Mouse (Mus musculus) forebrain, embryonic 11.5 days (tissue): ENCODE data around the gene Cdh12. TPM values are rescaled to one million over a fixed set of nuclear protein-coding genes. Genes with fewer than 3 reads are reported as not detected.
A peak's percentile ranks its signal among the peaks of the same experiment; 100 is the strongest.

Experiments
- ATAC-seq: fragments of 200-750 bp; cut with Nextera tagmentation; replicated peaks from 2 replicates; pipeline ENCODE4 v1.8.0; 2017; ENCODE audit warnings: moderate TSS enrichment; ENCODE audit not compliant: low FRiP score
- DNase-seq: peaks from one replicate; pipeline ENCODE4 v3.0.0-alpha.2; 2017; ENCODE audit warnings: low spot score
- H3K27ac ChIP-seq: fragments of 300-500 bp; sonication (generic); 2 replicates; pipeline ENCODE4 v1.5.1; 2014; ENCODE audit warnings: low read depth, low read length
- H3K27me3 ChIP-seq: fragments of 300-500 bp; sonication (generic); 2 replicates; pipeline ENCODE4 v1.6.1; 2014; ENCODE audit warnings: mild to moderate bottlenecking, low read length, mixed read lengths; ENCODE audit not compliant: control insufficient read depth, insufficient read depth
- H3K36me3 ChIP-seq: fragments of 300-500 bp; sonication (generic); 2 replicates; pipeline ENCODE4 v1.6.1; 2014; ENCODE audit warnings: mild to moderate bottlenecking, low read length, moderate library complexity, mixed read lengths; ENCODE audit not compliant: control insufficient read depth, insufficient read depth
- H3K4me1 ChIP-seq: fragments of 300-500 bp; sonication (generic); replicated peaks from 2 replicates; pipeline ENCODE4 v1.6.1; 2014; ENCODE audit warnings: low read length, mixed read lengths; ENCODE audit not compliant: control insufficient read depth, insufficient read depth
- H3K4me2 ChIP-seq: fragments of 300-500 bp; sonication (generic); 2 replicates; pipeline ENCODE4 v1.6.1; 2014; ENCODE audit warnings: low read depth, mild to moderate bottlenecking, low read length, moderate library complexity, mixed read lengths; ENCODE audit not compliant: severe bottlenecking
- H3K4me3 ChIP-seq: fragments of 300-500 bp; sonication (generic); 2 replicates; pipeline ENCODE4 v1.5.1; 2014; ENCODE audit warnings: low read depth, low read length
- H3K9ac ChIP-seq: fragments of 300-500 bp; sonication (generic); 2 replicates; pipeline ENCODE4 v1.6.1; 2014; ENCODE audit warnings: low read length
- H3K9me3 ChIP-seq: fragments of 300-500 bp; sonication (generic); 2 replicates; pipeline ENCODE4 v1.6.1; 2016; ENCODE audit warnings: low read length, mixed read lengths; ENCODE audit not compliant: control insufficient read depth
- WGBS: fragments of 180-500 bp; shearing (Covaris S2); extraction: QIAGEN DNeasy Blood & Tissue Kit; methylation state at CpG from one replicate; pipeline ENCODE4 v1.1.7; 2014; 5-methylcytosine and 5-hydroxymethylcytosine counted together
- polyA plus RNA-seq: library from polyadenylated mRNA; unstranded; fragments of >200 nt; fragmentation: Nextera tagmentation; extraction: Ambion mirVana; gene quantifications from 2 replicates; pipeline ENCODE4 v1.2.1, GENCODE M21; 2014

The Cdh12 gene
- polyA plus RNA-seq, 1 experiment from 2014 or later = 0.17 TPM

- no peak for ATAC-seq
- no peaks in the 10 kb centered on the region for H3K27me3 ChIP-seq
Observed at GRCm38 (mm10) chr15:20902568-20902967, 453.5 kb downstream of the Cdh12 start.

GRCm38 (mm10) chr15:20928221-20928620, 479.2 kb downstream of the Cdh12 start:
- no peaks in the 10 kb centered on the region for H3K36me3 ChIP-seq
- no peaks in the 10 kb centered on the region for H3K27me3 ChIP-seq
- H3K9ac ChIP-seq = no peak overlapping the region
- H3K27ac ChIP-seq = no peak overlapping the region
- H3K9me3 ChIP-seq = no peaks in the 10 kb centered on the region
- DNase-seq = no peak
- no peak for ATAC-seq
- no peaks in the 10 kb centered on the region for H3K4me1 ChIP-seq
- H3K4me3 ChIP-seq = no peak overlapping the region
- H3K4me2 ChIP-seq = no peak overlapping the region

More at GRCm38 (mm10) chr15:20902568-20902967, 453.5 kb downstream of the Cdh12 start:
- no peak overlapping the region for H3K4me3 ChIP-seq
- no peak overlapping the region for H3K9ac ChIP-seq
- H3K4me2 ChIP-seq = no peak overlapping the region
- no peak for DNase-seq
- no peaks in the 10 kb centered on the region for H3K4me1 ChIP-seq
- WGBS = 78% methylated on average over 3 of the region's 3 CpGs
- no peak overlapping the region for H3K27ac ChIP-seq
- H3K36me3 ChIP-seq = no peaks in the 10 kb centered on the region
- no peaks in the 10 kb centered on the region for H3K9me3 ChIP-seq

- ATAC-seq (no peak), DNase-seq (no peak)
- Histone ChIP-seq H3K36me3 (no peaks in the 10 kb centered on the region), H3K9me3 (no peaks in the 10 kb centered on the region), H3K4me3 (no peak overlapping the region), H3K9ac (no peak overlapping the region), H3K27me3 (no peaks in the 10 kb centered on the region), H3K27ac (no peak overlapping the region), H3K4me1 (no peaks in the 10 kb centered on the region), H3K4me2 (no peak overlapping the region)
Observed at GRCm38 (mm10) chr15:20944000-20944399, 494.9 kb downstream of the Cdh12 start.

- ATAC-seq (peak; percentile 70), DNase-seq (no peak)
- Histone ChIP-seq H3K36me3 (no peaks in the 10 kb centered on the region), H3K4me3 (no peak overlapping the region), H3K4me2 (no peak overlapping the region), H3K9me3 (no peaks in the 10 kb centered on the region), H3K27ac (no peak overlapping the region), H3K27me3 (no peaks in the 10 kb centered on the region), H3K9ac (no peak overlapping the region), H3K4me1 (no peaks in the 10 kb centered on the region)
- 27% methylated on average over 2 of the region's 2 CpGs for WGBS
Observed at GRCm38 (mm10) chr15:20967463-20967862, 518.4 kb downstream of the Cdh12 start.

- H3K9ac ChIP-seq = no peak overlapping the region
- DNase-seq = no peak
- H3K4me1 ChIP-seq = no peaks in the 10 kb centered on the region
- 86% methylated on average over 2 of the region's 2 CpGs for WGBS
- H3K27ac ChIP-seq = no peak overlapping the region
- no peaks in the 10 kb centered on the region for H3K9me3 ChIP-seq
- H3K4me3 ChIP-seq = no peak overlapping the region
- H3K4me2 ChIP-seq = no peak overlapping the region
- H3K27me3 ChIP-seq = no peaks in the 10 kb centered on the region
- H3K36me3 ChIP-seq = no peaks in the 10 kb centered on the region
- ATAC-seq = no peak
Observed at GRCm38 (mm10) chr15:20971041-20971440, 522.0 kb downstream of the Cdh12 start.

- no peaks in the 10 kb centered on the region for H3K36me3 ChIP-seq
- H3K27ac ChIP-seq = no peak overlapping the region
- no peak overlapping the region for H3K4me2 ChIP-seq
- H3K4me3 ChIP-seq = no peak overlapping the region
- ATAC-seq = no peak
- DNase-seq = no peak
- 81% methylated on average over 4 of the region's 4 CpGs for WGBS
- H3K9ac ChIP-seq = no peak overlapping the region
- H3K27me3 ChIP-seq = no peaks in the 10 kb centered on the region
- H3K4me1 ChIP-seq = no peaks in the 10 kb centered on the region
- H3K9me3 ChIP-seq = no peaks in the 10 kb centered on the region
Observed at GRCm38 (mm10) chr15:21000541-21000940, 551.5 kb downstream of the Cdh12 start.

GRCm38 (mm10) chr15:21007931-21008330, 558.9 kb downstream of the Cdh12 start:
- no peaks in the 10 kb centered on the region for H3K27me3 ChIP-seq
- H3K4me3 ChIP-seq = no peak overlapping the region
- no peak overlapping the region for H3K4me2 ChIP-seq
- no peaks in the 10 kb centered on the region for H3K36me3 ChIP-seq
- 82% methylated on average over 2 of the region's 2 CpGs for WGBS
- DNase-seq = no peak
- peak; percentile 27; the same call in 1 of the 2 replicates for ATAC-seq
- H3K27ac ChIP-seq = no peak overlapping the region
- H3K9ac ChIP-seq = no peak overlapping the region
- no peaks in the 10 kb centered on the region for H3K4me1 ChIP-seq
- no peaks in the 10 kb centered on the region for H3K9me3 ChIP-seq

- no peak for DNase-seq
- H3K4me3 ChIP-seq = no peak overlapping the region
- no peaks in the 10 kb centered on the region for H3K36me3 ChIP-seq
- no peaks in the 10 kb centered on the region for H3K4me1 ChIP-seq
- 21% methylated on average over 1 of the region's 1 CpGs for WGBS
- H3K27ac ChIP-seq = no peak overlapping the region
- no peaks in the 10 kb centered on the region for H3K9me3 ChIP-seq
- H3K27me3 ChIP-seq = no peaks in the 10 kb centered on the region
- no peak overlapping the region for H3K9ac ChIP-seq
- peak; percentile 66 for ATAC-seq
- H3K4me2 ChIP-seq = no peak overlapping the region
Observed at GRCm38 (mm10) chr15:21008487-21008886, 559.4 kb downstream of the Cdh12 start.

- DNase-seq = no peak
Observed at GRCm38 (mm10) chr15:21008969-21009368, 559.9 kb downstream of the Cdh12 start.

More at GRCm38 (mm10) chr15:21008969-21009368, 559.9 kb downstream of the Cdh12 start:
- Histone ChIP-seq H3K36me3 (no peaks in the 10 kb centered on the region), H3K27ac (no peak overlapping the region), H3K4me1 (no peaks in the 10 kb centered on the region), H3K4me2 (no peak overlapping the region), H3K9me3 (no peaks in the 10 kb centered on the region), H3K27me3 (no peaks in the 10 kb centered on the region), H3K4me3 (no peak overlapping the region), H3K9ac (no peak overlapping the region)
- 54% methylated on average over 3 of the region's 3 CpGs for WGBS
- ATAC-seq = peak; percentile 37; the same call in 1 of the 2 replicates
